Mouse (Mus musculus): ENCODE measurements around the gene Mosmo.

GRCm38 (mm10) chr7:120721456-120721855 is 44.0 kb downstream of the Mosmo start:
- no peak for TF ChIP-seq POLR2AphosphoS2 (IDR thresholded peaks at IDR 0.05; ENCODE audit: insufficient read length, low read depth)
- no peak for TF ChIP-seq CEBPB (IDR thresholded peaks at IDR 0.05; ENCODE audit: insufficient read depth, poor library complexity, severe bottlenecking)
